Mouse (Mus musculus): ENCODE results near the gene Usp47.
"Not testable (repeated sequence)": the region's sequence is repeated elsewhere in the genome, so short reads cannot be mapped to it uniquely, and the experiment has no call there.

Gene Usp47

DNA sequence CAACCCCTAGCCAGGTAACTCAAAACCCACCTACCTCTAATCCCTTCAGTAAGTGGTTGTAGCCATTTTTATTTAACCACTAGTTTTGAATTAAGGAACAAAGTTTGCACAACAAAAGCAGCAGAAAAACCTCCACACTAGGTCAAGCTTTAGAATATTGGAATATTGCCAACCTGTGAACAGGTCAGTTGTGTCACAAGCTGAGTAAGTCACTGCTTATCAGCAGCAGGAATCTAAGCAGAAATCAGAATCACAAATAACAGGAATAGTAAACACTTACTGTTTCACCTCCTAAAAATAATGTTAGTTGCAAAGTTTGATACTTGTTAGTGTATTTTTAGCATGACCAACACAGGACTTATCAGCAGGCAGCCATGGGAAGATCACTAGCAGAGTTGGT, 17.0 kb downstream of the Usp47 start:
- no peak for DNase-seq (ENCODE audit: low read depth, low spot score)

DNA sequence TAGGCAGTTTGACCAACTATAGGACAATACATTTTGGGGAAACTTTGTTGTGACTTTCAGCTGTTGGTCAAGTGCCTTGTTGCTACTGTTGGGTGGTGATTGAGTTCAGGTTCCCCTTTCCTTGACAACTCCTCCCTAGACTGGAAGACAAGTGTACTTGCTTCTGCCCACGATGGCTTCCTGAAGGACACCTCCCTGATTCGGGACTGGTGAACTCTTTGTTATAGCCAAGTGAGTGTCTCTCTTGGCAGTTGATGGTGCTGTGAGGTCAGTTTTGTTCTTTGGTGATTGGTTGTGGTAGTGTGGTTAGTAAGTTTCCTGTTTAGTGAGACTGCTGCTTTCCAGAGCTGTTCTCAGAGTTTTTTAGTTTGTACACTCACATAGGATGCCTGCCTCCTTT, 19.5 kb downstream of the Usp47 start:
- peak; percentile 40 for DNase-seq (ENCODE audit: low read depth, low spot score)

DNA sequence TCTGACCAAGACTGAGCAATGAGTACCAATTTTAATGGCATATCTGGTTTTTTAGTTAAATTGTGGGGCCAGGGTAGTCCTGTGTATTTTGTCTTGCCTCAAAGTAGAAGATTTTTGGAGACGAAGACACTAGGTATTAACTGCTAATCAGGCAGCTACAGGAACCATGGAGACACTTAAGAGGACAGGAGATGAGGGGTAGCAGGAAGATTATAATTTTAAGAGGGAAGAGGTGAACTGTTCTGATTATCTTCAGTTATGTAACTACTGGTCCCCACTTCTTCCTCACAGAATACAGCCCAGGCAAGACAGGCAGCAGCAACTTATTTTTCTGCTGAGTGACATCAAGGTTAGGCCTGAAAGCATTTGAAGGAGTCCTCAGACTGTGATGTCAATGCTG, 21.9 kb downstream of the Usp47 start:
- no peak for DNase-seq (ENCODE audit: low read depth, low spot score)

DNA sequence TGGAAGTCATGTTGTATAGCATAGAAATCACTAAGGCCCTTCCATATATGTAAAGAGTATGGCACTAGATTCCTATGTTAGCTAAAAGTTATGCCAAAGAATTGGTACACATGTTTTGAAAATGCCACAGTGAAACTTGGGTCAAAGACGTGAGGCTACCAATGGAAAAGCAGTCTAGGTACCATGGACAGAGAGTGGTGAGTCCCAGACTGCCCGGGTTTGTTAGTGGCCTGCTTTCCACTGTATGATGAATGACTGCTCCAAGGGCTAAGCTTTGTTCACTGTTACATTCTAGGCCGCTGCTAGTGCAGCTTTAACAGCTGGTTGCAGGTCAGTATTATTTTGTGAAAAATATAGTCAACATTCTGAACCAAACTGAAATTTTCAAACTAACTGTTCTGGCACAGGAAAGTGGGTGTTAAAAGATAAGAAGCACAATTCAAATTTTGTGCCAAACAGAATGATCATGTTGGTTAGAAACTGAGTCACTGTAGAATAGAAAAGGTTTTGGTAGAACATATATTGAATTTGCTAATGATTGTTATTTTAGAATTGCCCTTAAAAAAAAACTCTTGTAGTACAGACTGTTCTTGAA, 22.6 kb downstream of the Usp47 start:
- no peak for DNase-seq (ENCODE audit: low read depth, low spot score)

DNA sequence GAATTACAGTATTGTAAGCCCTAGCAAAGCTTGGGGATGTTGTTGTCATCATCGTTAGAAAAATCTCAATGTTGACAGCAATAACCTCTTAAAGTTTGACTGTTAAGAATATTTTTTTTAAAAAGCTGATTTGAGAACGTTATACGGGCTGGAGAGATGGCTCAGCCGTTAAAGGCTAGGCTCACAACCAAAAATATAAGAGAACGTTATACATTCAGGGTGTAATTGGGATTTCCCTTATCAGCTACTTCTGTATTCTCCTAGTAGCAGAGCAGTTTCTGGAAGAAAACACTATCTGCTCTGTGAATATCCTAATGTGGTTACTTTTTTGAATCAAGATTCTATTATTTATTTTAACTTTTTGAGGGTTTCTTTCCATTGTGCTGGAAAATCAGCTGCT, 25.3 kb downstream of the Usp47 start:
- no peak for DNase-seq (ENCODE audit: low read depth, low spot score)

DNA sequence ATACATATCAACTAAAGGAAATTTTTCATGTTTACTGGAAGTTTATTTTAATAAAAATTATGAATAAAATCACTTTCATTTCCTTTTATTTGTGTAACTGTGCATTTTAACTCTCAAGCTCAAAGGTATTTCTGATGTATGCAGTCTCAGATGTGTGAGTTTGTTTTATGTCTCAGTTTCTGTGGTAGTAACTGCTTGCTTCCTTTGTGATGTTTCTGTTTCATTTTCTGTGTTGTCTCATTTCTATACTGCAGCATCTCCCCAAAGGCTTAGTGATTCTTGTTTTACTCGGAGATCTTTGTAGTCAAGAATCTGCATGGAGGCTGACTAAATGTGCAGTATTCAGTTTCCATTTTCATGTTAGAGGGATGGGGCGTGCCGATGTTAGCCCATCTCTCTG, 30.4 kb downstream of the Usp47 start:
- peak; percentile 40 for DNase-seq (ENCODE audit: low read depth, low spot score)

DNA sequence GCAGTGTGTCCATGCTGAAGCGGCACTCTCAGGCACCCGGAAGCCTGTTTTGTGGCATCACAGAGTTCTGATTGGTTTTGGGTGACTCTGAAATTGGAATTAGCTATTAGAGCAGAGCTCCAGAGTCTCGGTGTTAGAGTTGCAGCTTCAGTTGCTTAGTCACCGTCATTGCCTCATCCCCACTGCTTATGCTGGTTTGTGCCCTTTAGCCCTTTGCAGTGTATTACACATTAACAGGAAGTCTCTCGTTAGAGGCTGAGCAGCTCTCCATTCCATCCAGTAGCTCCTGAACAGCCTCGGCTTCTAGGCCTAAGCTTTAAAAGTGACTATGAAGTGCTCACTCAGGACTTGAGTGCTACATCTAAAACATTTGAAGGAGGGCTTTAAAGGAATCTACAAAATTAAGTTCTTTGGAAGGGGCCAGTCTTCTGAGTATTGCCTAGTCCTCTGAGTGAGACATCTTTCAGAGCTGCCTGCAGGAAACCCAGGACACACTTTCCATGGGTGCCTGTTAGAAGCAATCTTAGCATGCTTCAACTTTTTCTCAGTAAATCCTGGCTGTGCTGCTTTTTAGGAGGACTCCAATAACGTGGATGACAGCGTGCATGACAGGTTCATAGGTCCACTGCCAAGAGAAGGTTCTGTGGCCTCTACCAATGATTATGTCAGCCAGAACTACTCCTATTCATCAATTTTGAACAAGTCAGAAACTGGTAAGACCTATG, 32.8 kb downstream of the Usp47 start:
- no peak for DNase-seq (ENCODE audit: low read depth, low spot score)

DNA sequence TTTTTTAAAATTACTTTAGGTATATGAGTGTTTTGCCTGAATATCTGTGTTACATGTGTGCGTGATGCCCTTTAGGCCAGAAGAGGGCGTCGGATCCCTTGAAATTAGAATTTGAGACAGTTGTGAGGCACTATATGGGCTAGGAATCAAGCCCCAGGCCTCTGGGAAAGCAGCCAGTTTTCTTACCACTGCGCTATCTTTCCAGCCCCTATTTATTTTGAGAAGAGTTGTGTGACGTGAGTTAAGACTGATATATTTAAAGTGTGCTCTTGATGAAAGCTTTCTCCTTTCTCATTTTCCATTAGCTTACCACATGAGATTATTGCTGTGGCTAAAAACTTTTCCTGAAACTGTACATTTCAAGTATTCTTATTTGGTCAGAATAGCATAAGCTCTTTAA, 51.6 kb downstream of the Usp47 start:
- no peak for DNase-seq (ENCODE audit: low read depth, low spot score)

DNA sequence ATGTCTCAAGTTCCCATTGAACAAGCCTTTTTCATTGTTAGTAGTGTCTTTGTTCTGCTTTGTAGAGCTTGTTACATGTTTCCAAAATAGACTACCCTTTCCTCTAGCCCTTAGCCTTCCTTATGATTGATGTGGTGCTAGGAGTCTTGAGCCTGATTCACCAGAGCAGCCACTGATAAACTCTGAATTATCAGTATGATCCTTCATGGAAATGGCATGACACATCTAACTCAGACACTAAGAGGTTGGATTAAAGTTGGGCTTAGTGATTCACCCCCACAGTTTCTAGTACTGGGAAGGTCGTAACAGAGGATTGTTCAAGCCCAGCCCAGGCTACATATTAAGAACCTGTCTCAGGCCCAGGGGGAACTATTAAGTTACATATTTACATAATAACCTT, 59.3 kb downstream of the Usp47 start:
- no peak for DNase-seq (ENCODE audit: low read depth, low spot score)

DNA sequence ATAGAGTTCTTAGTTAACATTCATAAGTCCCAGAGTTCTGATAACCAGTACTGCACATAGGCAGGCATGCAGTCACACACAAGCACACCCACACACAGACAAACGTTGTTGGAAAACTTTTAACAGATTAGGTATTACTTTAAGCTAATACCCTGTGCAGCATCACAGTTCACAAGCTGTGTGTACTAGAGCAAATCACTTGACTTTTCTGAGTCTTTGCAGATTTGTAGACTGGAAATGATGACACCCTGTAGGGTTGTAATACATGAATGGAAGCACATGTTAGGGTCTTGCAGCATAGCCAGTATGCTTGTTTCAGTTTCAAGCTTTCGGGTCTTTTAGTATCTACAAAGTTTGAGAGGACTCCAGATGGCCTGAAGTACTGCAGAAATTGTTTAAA, 60.9 kb downstream of the Usp47 start:
- DNase-seq (ENCODE audit: low read depth, low spot score), result no peak

DNA sequence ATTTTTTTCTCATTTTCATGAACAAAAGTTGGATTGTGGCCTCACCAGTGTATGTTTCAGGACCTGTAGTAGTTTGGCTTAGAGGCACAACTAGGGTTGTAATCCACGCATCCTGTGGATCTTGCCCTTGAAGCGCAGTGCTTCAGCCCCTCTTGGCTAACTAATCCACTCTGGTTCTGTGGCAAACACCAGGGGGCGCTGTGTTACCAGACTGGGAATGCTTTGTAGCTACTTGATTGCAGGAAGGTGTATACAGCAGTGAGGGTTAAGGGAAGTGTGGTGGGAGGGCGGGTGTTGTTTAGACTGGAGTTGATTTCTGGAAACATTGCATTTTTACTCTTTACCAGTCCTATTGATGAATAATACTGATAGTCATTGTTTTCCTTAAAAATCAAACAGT, 61.8 kb downstream of the Usp47 start:
- DNase-seq (ENCODE audit: low read depth, low spot score), result peak; percentile 85

DNA sequence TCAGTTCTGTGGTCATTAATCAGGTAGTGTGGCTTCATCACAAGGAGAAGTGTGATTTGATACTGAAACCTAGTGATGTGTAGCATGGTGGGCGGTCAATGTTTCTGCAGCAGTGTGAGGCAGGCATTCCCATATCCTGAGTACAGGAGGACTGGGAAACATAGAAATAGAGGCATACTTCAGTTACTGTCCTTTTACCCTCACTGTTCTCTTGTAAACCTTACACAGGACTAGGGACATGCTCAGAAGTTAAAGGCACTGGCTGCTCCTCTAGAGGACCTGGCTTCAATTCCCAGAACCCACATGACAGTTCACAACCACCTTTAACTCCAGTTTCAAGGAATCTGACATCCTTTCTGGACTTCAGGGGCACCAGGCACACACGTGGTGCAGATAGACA, 62.9 kb downstream of the Usp47 start:
- DNase-seq (ENCODE audit: low read depth, low spot score), result no peak

DNA sequence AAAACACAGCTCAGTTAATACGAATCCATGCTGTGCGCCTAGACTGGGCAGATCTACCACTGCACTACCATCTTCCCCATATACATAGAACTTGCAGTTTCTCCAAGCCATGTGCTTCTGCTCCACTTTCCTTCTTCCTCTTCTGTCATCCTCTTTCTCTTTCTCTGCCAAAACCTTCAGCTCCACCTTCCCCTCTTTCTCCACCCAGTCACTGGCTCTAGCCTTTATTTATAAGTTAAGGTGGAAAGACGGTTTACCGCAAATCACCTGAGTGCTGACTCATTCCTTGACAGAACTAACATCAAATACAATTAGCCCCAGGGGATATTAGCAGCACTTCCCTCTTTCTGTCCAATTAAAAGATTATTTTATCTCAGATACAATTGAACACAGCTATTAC, 71.6 kb downstream of the Usp47 start:
- DNase-seq (ENCODE audit: low read depth, low spot score), result not testable (repeated sequence)

DNA sequence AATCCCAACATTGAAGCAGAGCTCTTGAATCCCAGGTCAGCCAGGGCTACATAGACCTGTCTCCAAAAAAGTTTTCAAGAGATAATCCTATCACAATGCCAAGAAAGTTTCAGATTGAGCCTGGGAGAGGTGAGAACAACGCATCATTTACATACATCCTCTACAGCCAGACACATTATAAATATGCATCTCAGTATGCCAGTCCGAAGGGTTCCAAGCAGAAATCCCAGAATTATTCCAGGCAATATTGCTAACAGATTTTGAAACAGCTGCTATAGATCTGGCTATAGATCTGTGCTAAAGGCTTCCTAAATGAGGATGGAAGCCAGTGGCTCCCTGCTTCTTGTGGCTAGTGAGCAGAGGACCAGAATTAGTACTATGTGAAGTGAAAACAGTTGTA, 77.6 kb downstream of the Usp47 start:
- no peak for DNase-seq (ENCODE audit: low read depth, low spot score)

DNA sequence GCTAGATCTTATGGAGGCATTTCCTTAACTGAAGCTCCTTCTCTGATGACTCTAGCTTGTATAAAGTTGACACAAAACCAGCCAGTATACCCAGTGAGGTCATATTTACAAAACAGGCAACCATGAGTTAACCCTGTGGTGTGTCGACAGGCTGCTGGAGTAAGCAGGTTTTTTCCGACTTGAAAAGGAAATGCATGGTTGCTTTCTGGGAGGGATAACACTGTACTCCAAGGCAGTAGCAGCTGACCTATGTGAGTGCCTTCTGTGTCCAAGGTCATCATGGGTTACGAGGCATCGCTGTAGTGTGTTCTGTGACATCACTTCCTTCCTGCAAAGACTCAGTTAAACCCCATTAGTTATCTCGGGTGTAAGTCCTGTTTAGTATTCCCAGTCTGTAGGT, 79.6 kb downstream of the Usp47 start:
- DNase-seq (ENCODE audit: low read depth, low spot score), result no peak

DNA sequence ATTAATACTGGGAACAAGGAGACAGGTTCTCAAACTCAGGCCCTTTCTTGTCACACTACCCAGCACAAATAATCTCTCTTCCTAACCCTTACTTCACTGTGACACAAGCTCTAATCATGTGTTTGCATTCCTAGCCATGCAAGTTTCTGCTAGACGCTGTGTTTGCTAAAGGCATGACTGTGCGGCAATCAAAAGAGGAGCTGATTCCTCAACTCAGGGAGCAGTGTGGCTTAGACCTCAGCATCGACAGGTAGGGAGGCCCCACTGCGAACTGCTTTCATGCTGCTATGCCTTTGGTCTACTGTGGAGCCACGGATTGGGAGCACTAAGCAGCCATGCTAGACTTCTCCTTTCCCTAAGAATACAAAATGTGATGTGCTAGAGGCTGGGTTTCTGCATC, 80.5 kb downstream of the Usp47 start:
- no peak for DNase-seq (ENCODE audit: low read depth, low spot score)

DNA sequence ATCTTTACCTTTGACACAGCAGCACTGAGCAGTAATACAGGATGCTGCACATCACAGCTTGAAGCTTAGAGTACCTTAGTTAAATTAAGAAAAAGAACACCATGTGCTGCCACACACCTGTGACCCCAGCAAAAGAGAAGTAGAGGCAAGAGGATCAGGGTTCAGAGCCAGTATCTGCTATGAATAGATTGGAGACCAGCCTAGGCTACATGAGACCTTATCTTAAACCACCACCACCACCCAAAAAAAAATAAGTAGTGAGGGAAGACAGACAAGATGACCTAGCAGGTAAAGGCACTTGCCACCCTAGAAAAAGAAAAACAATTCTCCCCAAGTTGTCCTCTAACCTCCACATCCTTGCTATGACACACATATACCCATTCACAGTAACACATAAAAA, 85.5 kb downstream of the Usp47 start:
- no peak for DNase-seq (ENCODE audit: low read depth, low spot score)

DNA sequence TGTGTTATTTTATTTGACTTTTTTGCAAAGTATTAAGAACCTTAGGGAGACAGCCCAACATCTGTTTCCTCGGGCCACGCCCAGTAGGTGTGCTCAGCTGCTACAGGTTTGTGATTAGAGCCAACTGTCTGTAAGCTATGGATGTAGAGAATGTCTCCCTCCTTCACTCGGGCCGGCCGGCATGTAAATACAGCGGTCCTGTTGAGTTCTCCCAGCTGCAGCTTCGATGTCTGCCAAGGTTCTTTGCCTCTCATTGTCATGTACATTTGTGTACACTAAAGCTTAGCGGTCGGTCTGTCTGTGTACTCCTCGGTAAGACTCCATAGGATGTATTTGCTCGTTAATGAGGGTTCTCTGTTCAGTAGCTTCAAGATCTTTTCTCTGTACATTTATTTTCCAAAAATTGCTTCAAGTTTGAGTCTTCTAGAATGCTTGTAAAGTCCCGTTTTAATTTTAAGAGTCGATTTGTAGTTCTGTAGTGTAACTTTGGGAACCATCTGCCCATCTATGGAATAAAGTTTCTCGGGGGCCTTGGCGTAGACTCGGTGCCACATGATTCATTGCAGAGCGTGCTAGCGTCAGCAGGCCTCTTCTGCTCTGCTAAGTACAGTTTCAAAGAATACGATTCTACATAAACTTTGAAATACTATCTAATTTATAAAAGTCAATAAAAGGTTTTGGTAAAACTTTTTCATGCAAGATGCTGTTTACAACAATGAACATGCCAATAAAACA, 87.5 kb downstream of the Usp47 start:
- no peak for DNase-seq (ENCODE audit: low read depth, low spot score)

DNA sequence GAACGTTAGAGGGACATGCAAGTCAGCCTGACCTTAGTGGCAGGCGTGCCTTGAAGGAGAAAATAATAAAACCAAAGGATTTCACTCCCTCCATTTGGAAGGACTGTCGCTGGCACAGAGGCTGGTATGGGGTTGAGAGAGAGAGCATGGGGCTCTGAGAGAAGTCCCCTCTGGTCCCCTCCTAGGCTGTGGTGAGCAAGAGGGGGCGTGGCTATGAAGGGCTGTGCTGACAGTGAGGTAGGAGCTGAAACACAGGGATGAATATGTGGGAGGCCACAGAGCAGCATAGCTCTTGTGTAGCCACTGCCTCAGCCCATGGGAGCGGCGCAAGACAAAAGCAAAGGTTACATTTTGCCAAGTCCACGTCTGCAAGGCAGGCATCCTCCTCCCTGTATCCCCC, 94.2 kb downstream of the Usp47 start:
- DNase-seq (ENCODE audit: low read depth, low spot score), result no peak

DNA sequence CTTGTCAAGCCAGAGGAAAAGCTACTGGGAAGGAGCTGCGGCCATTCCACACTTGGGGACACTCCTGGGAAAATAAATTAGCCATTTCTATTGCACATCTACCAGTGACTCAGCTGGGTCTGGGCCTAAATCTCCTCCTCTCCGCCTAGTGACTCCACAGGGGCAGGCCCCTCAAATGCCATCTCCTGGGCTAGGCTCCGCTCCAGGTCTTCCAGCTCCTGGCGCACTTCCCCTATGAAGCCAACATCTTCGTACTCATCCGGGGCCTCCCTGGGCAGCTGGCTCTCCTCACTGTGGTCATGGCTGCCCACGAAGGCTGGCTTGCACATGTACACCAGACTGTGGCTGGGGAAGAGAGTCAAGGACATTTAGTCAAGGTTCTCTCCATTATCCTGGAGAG, 94.8 kb downstream of the Usp47 start:
- DNase-seq (ENCODE audit: low read depth, low spot score), result no peak

DNA sequence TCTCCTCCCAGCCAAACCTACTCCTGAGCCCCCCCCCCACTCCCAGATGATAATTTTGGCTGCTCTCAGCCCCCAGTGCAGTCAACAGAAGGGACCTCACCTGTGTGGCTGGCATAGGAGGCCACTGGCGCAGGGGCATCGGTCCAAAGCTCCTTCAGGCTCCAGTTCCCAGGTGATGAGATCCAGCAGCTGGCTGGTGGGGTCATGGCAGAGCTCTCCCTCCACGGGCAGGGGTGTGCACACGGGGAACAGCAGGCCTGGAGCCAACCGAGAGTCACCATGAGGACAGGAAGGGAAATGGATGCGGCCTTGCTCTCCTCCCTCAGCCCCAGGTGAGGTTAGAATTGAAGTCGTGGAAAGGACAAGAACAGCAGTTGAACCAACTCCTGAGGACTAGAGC, 95.9 kb downstream of the Usp47 start:
- no peak for DNase-seq (ENCODE audit: low read depth, low spot score)

DNA sequence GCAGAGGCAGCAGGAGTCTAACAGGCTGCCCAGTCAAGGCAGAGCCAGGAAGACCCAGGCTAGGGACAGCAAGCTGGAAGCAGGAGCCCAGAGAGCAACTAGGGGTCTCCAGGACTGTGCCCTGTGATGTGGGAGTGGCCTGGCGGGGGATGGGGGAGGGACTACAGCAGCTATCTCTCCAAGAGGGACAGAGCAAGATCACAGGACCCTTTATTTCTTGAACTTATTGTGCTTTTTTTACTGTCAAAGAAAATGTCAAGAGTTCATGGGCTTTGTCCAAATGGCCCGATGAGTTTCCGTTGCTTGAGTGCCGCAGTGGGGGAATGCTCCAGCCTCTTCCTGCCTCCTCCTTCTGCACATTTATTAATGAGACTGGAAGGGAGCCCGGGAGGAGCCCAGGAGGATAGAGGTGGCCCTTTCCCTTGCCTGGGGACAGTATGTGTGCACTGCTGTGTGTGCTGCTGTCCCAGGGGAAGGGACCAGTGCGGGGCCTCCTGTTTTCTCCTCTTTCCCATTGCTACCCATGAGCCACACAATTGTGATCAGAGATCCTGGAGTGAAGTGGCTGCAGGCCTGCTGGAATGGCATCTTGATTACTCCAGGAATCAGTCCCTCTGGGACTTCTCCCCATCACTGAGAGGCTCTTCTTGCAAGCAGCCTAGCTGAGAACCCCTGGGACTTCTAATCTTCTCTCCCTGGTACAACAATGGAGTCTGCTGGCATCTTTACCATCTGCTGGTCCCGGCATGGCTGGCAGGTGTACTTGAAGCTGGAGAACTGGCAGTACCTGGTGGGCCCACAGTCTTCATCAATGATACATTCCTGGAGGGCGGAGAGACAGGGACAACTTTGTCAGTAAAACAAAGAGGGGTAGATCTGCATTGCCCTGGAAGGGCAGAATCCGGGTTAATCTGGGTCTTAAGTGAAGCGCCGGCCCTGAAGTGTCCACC, 97.8 kb downstream of the Usp47 start:
- no peak for DNase-seq (ENCODE audit: low read depth, low spot score)
